Mouse (Mus musculus): ENCODE results near the gene Calcoco2. TPM values are rescaled to one million over a fixed set of nuclear protein-coding genes. Genes with fewer than 3 reads are reported as not detected.

Calcoco2 gene
- not detected in 2 replicates for polyA plus RNA-seq (2014; fragmentation: Nextera tagmentation; extraction: Ambion mirVana)

- Histone ChIP-seq H3K27ac (replicated peaks; ENCODE audit: low read depth, low read length) (no peak within 1 kb of the TSS), H3K27me3 (ENCODE audit: control insufficient read depth, insufficient read depth, low read length) (no peaks in the 10 kb centered on the region), H3K4me1 (ENCODE audit: control insufficient read depth, insufficient read depth, low read length) (no peaks in the 10 kb centered on the region), H3K9ac (ENCODE audit: low read length) (no peak within 1 kb of the TSS), H3K9me3 (ENCODE audit: control insufficient read depth, low read length) (no peaks in the 10 kb centered on the region), H3K4me3 (ENCODE audit: low read depth, low read length) (no peak within 1 kb of the TSS), H3K36me3 (ENCODE audit: control insufficient read depth, insufficient read depth, low read length) (no peaks in the 10 kb centered on the region), H3K4me2 (ENCODE audit: low read depth, severe bottlenecking) (no peak within 1 kb of the TSS)
- ATAC-seq (ENCODE audit: insufficient number of reproducible peaks, low FRiP score, low TSS enrichment, low read depth): no peak
- WGBS: 38% methylated on average over 14 of the region's 14 CpGs
- DNase-seq (ENCODE audit: low spot score): no peak
Measured at GRCm38 (mm10) chr11:96111751-96112150, at the start of gene Calcoco2. Gene Calcoco2 (minus strand): TSS chr11:96111964.

GRCm38 (mm10) chr11:96147471-96147870 is 35.7 kb upstream of the Calcoco2 start:
- no peak overlapping the region for H3K4me3 ChIP-seq (ENCODE audit: low read depth, low read length)
- 72% methylated on average over 6 of the region's 6 CpGs for WGBS
- ATAC-seq (ENCODE audit: insufficient number of reproducible peaks, low FRiP score, low TSS enrichment, low read depth): no peak
- H3K4me2 ChIP-seq (ENCODE audit: low read depth, severe bottlenecking): no peak overlapping the region
- no peaks in the 10 kb centered on the region for H3K36me3 ChIP-seq (ENCODE audit: control insufficient read depth, insufficient read depth, low read length)
- H3K9ac ChIP-seq (ENCODE audit: low read length): no peak overlapping the region
- H3K27me3 ChIP-seq (ENCODE audit: control insufficient read depth, insufficient read depth, low read length): peaks cover 12% of the 10 kb centered on the region
- no peak overlapping the region for H3K27ac ChIP-seq (replicated peaks; ENCODE audit: low read depth, low read length)
- H3K4me1 ChIP-seq (ENCODE audit: control insufficient read depth, insufficient read depth, low read length): no peaks in the 10 kb centered on the region
- no peak for DNase-seq (ENCODE audit: low spot score)
- H3K9me3 ChIP-seq (ENCODE audit: control insufficient read depth, low read length): no peaks in the 10 kb centered on the region

DNA sequence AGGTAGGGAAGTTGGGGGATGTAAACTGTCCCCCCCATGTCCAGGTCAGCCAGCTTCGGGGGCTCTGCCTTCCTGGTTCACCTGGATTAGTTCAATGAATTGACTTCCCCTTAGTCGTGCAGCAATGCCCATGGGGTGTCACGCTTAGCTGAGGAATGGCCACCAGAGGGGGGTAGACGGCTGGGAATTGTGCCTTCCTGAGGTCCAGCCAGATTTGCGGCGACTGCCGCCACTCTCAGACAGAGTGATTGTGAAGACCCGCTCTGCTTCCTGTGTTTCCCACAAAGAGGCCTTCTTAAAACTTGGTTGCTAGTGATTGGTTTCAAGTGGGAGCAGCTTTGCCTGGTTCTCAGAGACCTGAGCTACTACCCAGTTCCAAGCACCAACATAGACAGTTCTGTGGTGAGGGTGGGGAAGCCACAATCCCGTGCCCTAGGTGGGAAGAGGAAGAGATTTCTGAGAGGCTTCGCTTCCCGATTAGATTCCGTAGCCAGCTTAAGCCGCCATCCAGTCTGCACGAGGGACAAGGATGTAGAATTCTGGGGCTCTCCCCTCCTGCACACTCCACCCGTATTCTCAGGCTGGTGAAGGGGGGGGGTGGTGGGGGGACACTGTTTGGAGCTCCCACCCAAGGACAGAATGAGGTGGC is 34.0 kb upstream of the Calcoco2 start:
- no peak overlapping the region for H3K9ac ChIP-seq (ENCODE audit: low read length)
- H3K4me2 ChIP-seq (ENCODE audit: low read depth, severe bottlenecking): peak overlapping the region; percentile 24; the same call in 1 of the 2 replicates
- peak; percentile 89 for DNase-seq (ENCODE audit: low spot score)
- 2% methylated on average over 15 of the region's 15 CpGs for WGBS
- no peaks in the 10 kb centered on the region for H3K9me3 ChIP-seq (ENCODE audit: control insufficient read depth, low read length)
- ATAC-seq (ENCODE audit: insufficient number of reproducible peaks, low FRiP score, low TSS enrichment, low read depth): no peak
- no peaks in the 10 kb centered on the region for H3K36me3 ChIP-seq (ENCODE audit: control insufficient read depth, insufficient read depth, low read length)
- no peaks in the 10 kb centered on the region for H3K4me1 ChIP-seq (ENCODE audit: control insufficient read depth, insufficient read depth, low read length)
- H3K4me3 ChIP-seq (ENCODE audit: low read depth, low read length): no peak overlapping the region
- H3K27ac ChIP-seq (replicated peaks; ENCODE audit: low read depth, low read length): no peak overlapping the region
- H3K27me3 ChIP-seq (ENCODE audit: control insufficient read depth, insufficient read depth, low read length): peaks cover 10% of the 10 kb centered on the region

GRCm38 (mm10) chr11:96143766-96144165 is 32.0 kb upstream of the Calcoco2 start:
- DNase-seq (ENCODE audit: low spot score) (no peak), ATAC-seq (ENCODE audit: insufficient number of reproducible peaks, low FRiP score, low TSS enrichment, low read depth) (no peak)
- Histone ChIP-seq H3K9ac (ENCODE audit: low read length) (no peak overlapping the region), H3K4me1 (ENCODE audit: control insufficient read depth, insufficient read depth, low read length) (no peaks in the 10 kb centered on the region), H3K36me3 (ENCODE audit: control insufficient read depth, insufficient read depth, low read length) (no peaks in the 10 kb centered on the region), H3K4me2 (ENCODE audit: low read depth, severe bottlenecking) (no peak overlapping the region), H3K27me3 (ENCODE audit: control insufficient read depth, insufficient read depth, low read length) (peaks cover 10% of the 10 kb centered on the region), H3K9me3 (ENCODE audit: control insufficient read depth, low read length) (no peaks in the 10 kb centered on the region), H3K27ac (replicated peaks; ENCODE audit: low read depth, low read length) (no peak overlapping the region), H3K4me3 (ENCODE audit: low read depth, low read length) (no peak overlapping the region)
- 72% methylated on average over 4 of the region's 4 CpGs for WGBS

DNA sequence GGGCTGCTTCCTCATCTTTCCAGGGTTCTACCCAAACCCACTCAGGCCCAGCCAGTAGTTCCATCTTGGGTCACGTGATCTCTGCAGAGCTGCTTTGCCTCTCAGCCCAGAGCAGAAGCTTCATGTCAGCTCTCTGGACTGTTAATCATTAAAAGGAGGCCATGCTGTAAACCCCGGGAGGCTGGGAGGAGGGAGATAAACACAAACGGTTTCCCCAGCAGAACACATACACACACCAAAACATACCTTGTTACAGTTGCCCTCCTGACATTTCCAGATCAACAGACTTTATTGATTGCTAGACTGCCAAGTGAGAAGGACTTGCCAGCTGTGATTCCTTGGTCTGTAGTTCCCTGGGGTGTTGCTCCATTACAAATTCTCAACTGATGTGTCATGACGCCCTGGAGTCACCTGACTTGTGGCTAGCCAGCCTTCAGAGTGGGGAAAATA is 29.0 kb upstream of the Calcoco2 start:
- Histone ChIP-seq H3K36me3 (ENCODE audit: control insufficient read depth, insufficient read depth, low read length) (no peaks in the 10 kb centered on the region), H3K4me2 (ENCODE audit: low read depth, severe bottlenecking) (no peak overlapping the region), H3K4me3 (ENCODE audit: low read depth, low read length) (no peak overlapping the region), H3K27me3 (ENCODE audit: control insufficient read depth, insufficient read depth, low read length) (no peaks in the 10 kb centered on the region; the same call in 1 of the 2 replicates), H3K4me1 (ENCODE audit: control insufficient read depth, insufficient read depth, low read length) (no peaks in the 10 kb centered on the region), H3K27ac (replicated peaks; ENCODE audit: low read depth, low read length) (no peak overlapping the region), H3K9ac (ENCODE audit: low read length) (no peak overlapping the region), H3K9me3 (ENCODE audit: control insufficient read depth, low read length) (no peaks in the 10 kb centered on the region)
- ATAC-seq (ENCODE audit: insufficient number of reproducible peaks, low FRiP score, low TSS enrichment, low read depth): no peak
- DNase-seq (ENCODE audit: low spot score): no peak
- 30% methylated on average over 4 of the region's 4 CpGs for WGBS

DNA sequence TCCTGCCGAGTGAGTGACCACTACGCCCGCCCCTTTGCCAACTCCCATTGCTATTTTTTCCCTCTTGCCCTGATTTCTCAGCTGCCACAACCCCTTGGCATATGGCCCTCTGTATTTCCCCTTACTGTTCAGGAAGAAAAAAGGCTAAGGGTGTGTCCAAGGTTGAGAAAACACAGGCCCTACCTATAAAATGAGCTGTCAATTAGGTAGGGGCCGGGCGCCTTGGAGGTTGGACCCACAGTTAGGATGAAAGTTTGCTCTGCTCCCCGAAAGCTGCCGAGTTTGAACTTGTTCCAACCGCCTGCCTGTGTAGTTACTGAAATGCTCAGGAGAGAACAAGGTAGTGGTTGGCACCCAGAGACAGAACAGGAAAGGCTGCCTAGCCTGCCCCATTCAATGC is 24.1 kb upstream of the Calcoco2 start:
- ATAC-seq (ENCODE audit: insufficient number of reproducible peaks, low FRiP score, low TSS enrichment, low read depth) (no peak), DNase-seq (ENCODE audit: low spot score) (no peak)
- Histone ChIP-seq H3K27me3 (ENCODE audit: control insufficient read depth, insufficient read depth, low read length) (no peaks in the 10 kb centered on the region), H3K36me3 (ENCODE audit: control insufficient read depth, insufficient read depth, low read length) (no peaks in the 10 kb centered on the region), H3K4me3 (ENCODE audit: low read depth, low read length) (no peak overlapping the region), H3K27ac (replicated peaks; ENCODE audit: low read depth, low read length) (no peak overlapping the region), H3K4me1 (ENCODE audit: control insufficient read depth, insufficient read depth, low read length) (no peaks in the 10 kb centered on the region), H3K4me2 (ENCODE audit: low read depth, severe bottlenecking) (no peak overlapping the region), H3K9me3 (ENCODE audit: control insufficient read depth, low read length) (no peaks in the 10 kb centered on the region), H3K9ac (ENCODE audit: low read length) (no peak overlapping the region)
- 71% methylated on average over 8 of the region's 8 CpGs for WGBS

DNA sequence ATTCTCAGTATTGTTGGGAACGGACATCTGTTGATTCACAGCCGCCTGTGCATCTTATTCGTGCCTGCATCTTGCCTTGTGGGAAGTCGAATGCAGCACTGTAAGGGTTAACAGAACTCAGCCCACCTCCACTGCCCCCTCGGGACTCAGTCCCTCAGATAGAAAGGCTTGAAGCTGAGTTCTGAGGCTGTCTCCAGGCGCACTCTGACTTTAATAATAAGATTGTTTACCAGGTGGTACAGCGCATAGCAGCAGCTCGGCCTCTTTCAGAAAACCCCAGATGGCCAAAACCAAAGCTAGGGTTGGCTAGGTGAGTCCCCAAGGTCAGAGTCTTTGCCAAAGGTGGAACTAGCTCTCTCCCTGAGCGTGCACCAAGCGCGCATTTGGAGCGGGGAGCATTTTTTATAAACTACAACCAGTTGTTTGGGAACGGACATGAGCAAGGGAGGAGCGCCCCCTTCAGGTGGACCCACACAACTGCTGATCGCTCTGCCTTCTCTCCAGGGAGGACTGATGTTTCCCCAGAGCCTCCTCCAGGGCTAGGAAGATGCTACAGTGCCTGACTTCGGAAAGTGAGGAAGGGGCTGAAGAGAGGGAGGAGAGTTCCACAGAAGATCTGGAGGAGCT is 21.6 kb upstream of the Calcoco2 start, which contains the start of gene Ttll6:
TSS of gene Ttll6 (plus strand) at position 548 of the 627 bp plus-strand sequence.
- H3K9ac ChIP-seq (ENCODE audit: low read length): no peak within 1 kb of the TSS
- peak within 1 kb of the TSS; percentile 20; the same call in 1 of the 2 replicates for H3K4me2 ChIP-seq (ENCODE audit: low read depth, severe bottlenecking)
- no peaks in the 10 kb centered on the region for H3K27me3 ChIP-seq (ENCODE audit: control insufficient read depth, insufficient read depth, low read length)
- no peaks in the 10 kb centered on the region for H3K36me3 ChIP-seq (ENCODE audit: control insufficient read depth, insufficient read depth, low read length)
- peak within 1 kb of the TSS; percentile 5; the same call in 1 of the 2 replicates for H3K4me3 ChIP-seq (ENCODE audit: low read depth, low read length)
- DNase-seq (ENCODE audit: low spot score) (peak; percentile 88), ATAC-seq (ENCODE audit: insufficient number of reproducible peaks, low FRiP score, low TSS enrichment, low read depth) (no peak)
- 21% methylated on average over 16 of the region's 16 CpGs for WGBS
- no peaks in the 10 kb centered on the region for H3K9me3 ChIP-seq (ENCODE audit: control insufficient read depth, low read length)
- H3K27ac ChIP-seq (replicated peaks; ENCODE audit: low read depth, low read length): no peak within 1 kb of the TSS
- H3K4me1 ChIP-seq (ENCODE audit: control insufficient read depth, insufficient read depth, low read length): no peaks in the 10 kb centered on the region

- no peaks in the 10 kb centered on the region for H3K36me3 ChIP-seq (ENCODE audit: control insufficient read depth, insufficient read depth, low read length)
- no peak overlapping the region for H3K9ac ChIP-seq (ENCODE audit: low read length)
- H3K27ac ChIP-seq (replicated peaks; ENCODE audit: low read depth, low read length): no peak overlapping the region
- no peaks in the 10 kb centered on the region for H3K9me3 ChIP-seq (ENCODE audit: control insufficient read depth, low read length)
- no peak overlapping the region for H3K4me3 ChIP-seq (ENCODE audit: low read depth, low read length)
- no peak for DNase-seq (ENCODE audit: low spot score)
- 57% methylated on average over 10 of the region's 10 CpGs for WGBS
- ATAC-seq (ENCODE audit: insufficient number of reproducible peaks, low FRiP score, low TSS enrichment, low read depth): no peak
- no peak overlapping the region for H3K4me2 ChIP-seq (ENCODE audit: low read depth, severe bottlenecking)
- peaks cover 6% of the 10 kb centered on the region for H3K27me3 ChIP-seq (ENCODE audit: control insufficient read depth, insufficient read depth, low read length)
- no peaks in the 10 kb centered on the region for H3K4me1 ChIP-seq (ENCODE audit: control insufficient read depth, insufficient read depth, low read length)
Measured at GRCm38 (mm10) chr11:96130606-96131005, 18.8 kb upstream of the Calcoco2 start.
